Mouse (Mus musculus): ENCODE measurements around the gene Lta. TPM values are rescaled to one million over a fixed set of nuclear protein-coding genes. Genes with fewer than 3 reads are reported as not detected.

Gene Lta
- polyA plus RNA-seq, 1 experiment from 2014 or later, result 0.27 TPM

- peak overlapping the region; percentile 75 for H3K4me3 ChIP-seq
- no peaks in the 10 kb centered on the region for H3K9me3 ChIP-seq
- H3K4me1 ChIP-seq (replicated peaks), result peaks cover 49% of the 10 kb centered on the region
- ATAC-seq (ENCODE audit: low FRiP score), result no peak
- no peaks in the 10 kb centered on the region for H3K27me3 ChIP-seq
- H3K9ac ChIP-seq, result peak overlapping the region; percentile 99
- H3K27ac ChIP-seq, result 0 out of 2 replicates have a peak overlapping the region, but pooled peaks have one; percentile 19
- peak overlapping the region; percentile 92 for H3K4me2 ChIP-seq
- H3K36me3 ChIP-seq, result peaks cover 78% of the 10 kb centered on the region
- 84% methylated on average over 15 of the region's 15 CpGs for WGBS
These were observed 40.8 kb upstream of the Lta start for GRCm38 (mm10) chr17:35245731-35246623.

DNA sequence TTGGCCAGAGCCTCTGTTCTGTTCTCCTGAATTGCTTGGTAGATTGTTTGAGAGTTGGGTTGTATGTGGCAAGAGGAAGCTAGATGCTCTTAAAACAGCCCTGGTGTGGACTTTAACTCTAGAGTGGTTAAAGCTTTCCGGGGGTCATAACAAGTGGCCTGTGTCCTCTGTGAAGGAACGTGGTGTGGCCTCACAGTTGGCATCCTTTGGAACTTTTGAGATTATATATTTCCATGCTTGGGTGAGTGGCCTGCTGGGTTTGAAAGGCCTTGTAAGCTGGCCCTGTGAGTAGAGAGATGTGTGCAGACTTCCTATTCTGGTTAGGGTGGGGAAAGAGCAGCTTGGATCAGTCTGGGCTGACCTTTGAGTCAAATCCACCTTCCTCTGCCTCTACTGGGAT lies 39.8 kb upstream of the Lta start:
- H3K36me3 ChIP-seq, result peaks cover 68% of the 10 kb centered on the region
- no peak for ATAC-seq (ENCODE audit: low FRiP score)
- H3K4me1 ChIP-seq (replicated peaks), result peaks cover 58% of the 10 kb centered on the region
- peak overlapping the region; percentile 92 for H3K4me2 ChIP-seq
- H3K27ac ChIP-seq, result no peak overlapping the region
- no peaks in the 10 kb centered on the region for H3K9me3 ChIP-seq
- 80% methylated on average over 2 of the region's 2 CpGs for WGBS
- H3K9ac ChIP-seq, result peak overlapping the region; percentile 99
- peak overlapping the region; percentile 75 for H3K4me3 ChIP-seq
- no peaks in the 10 kb centered on the region for H3K27me3 ChIP-seq

- Histone ChIP-seq H3K9me3 (no peaks in the 10 kb centered on the region), H3K27ac (peak overlapping the region; percentile 97), H3K9ac (peak overlapping the region; percentile 99), H3K27me3 (no peaks in the 10 kb centered on the region), H3K4me3 (peak overlapping the region; percentile 75), H3K4me1 (replicated peaks) (peaks cover 60% of the 10 kb centered on the region), H3K36me3 (peaks cover 49% of the 10 kb centered on the region), H3K4me2 (peak overlapping the region; percentile 92)
- no peak for ATAC-seq (ENCODE audit: low FRiP score)
- WGBS, result 5% methylated on average over 16 of the region's 16 CpGs
These were observed 37.9 kb upstream of the Lta start for GRCm38 (mm10) chr17:35243086-35243485.

GRCm38 (mm10) chr17:35242015-35242941 lies 37.1 kb upstream of the Lta start:
- peak; percentile 38 for ATAC-seq (ENCODE audit: low FRiP score)
- Histone ChIP-seq H3K9ac (peak overlapping the region; percentile 99), H3K9me3 (no peaks in the 10 kb centered on the region), H3K4me3 (peak overlapping the region; percentile 75), H3K4me2 (peak overlapping the region; percentile 92), H3K36me3 (peaks cover 41% of the 10 kb centered on the region), H3K27ac (peak overlapping the region; percentile 97), H3K27me3 (no peaks in the 10 kb centered on the region), H3K4me1 (replicated peaks) (peaks cover 57% of the 10 kb centered on the region)
- WGBS, result under 1% methylated on average over 55 of the region's 55 CpGs

DNA sequence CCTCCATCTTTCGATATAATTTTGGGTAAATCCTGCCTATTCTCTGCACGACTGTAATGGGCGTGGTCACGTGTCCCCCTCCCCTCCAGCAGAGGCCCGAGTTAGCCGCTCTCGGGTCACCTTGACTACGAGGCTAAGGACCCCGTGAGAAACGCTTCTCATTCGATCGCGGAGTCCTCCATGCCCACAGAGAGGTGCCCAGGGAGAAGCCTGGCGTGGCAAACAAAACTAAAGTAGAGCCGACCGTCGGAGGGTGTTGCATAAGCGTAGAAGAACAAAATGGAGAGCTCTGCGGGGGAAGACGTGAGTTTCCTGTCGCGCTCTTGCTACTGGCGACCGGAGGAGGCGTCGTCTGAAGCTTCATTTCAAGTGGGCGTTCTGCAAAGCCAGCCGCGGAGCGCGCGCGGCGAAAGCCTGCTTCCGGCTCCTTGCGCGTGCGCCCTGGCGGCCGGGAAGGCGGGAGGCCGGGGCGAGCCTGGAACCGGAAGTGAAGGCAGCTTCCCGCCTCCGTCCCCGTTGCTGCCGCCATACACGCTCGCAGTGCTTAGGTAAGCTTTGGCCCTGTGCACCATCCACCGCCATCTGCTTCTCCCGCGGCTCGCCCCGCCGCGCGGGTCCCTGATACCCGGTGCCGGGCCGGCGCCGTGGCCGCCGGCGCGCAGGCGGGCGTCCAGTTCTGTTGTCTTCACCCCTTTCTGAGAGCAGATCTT lies 36.3 kb upstream of the Lta start, which contains the start of gene Ddx39b:
TSS of gene Ddx39b (plus strand) at position 442 of the 710 bp plus-strand sequence.
- Histone ChIP-seq H3K36me3 (peaks cover 33% of the 10 kb centered on the region), H3K9ac (peak within 1 kb of the TSS; percentile 99), H3K4me2 (peak within 1 kb of the TSS; percentile 92), H3K9me3 (no peaks in the 10 kb centered on the region), H3K27me3 (no peaks in the 10 kb centered on the region), H3K4me3 (peak within 1 kb of the TSS; percentile 75), H3K27ac (peak within 1 kb of the TSS; percentile 97), H3K4me1 (replicated peaks) (peaks cover 58% of the 10 kb centered on the region)
- ATAC-seq (ENCODE audit: low FRiP score), result peak; percentile 90
- WGBS, result under 1% methylated on average over 67 of the region's 69 CpGs

DNA sequence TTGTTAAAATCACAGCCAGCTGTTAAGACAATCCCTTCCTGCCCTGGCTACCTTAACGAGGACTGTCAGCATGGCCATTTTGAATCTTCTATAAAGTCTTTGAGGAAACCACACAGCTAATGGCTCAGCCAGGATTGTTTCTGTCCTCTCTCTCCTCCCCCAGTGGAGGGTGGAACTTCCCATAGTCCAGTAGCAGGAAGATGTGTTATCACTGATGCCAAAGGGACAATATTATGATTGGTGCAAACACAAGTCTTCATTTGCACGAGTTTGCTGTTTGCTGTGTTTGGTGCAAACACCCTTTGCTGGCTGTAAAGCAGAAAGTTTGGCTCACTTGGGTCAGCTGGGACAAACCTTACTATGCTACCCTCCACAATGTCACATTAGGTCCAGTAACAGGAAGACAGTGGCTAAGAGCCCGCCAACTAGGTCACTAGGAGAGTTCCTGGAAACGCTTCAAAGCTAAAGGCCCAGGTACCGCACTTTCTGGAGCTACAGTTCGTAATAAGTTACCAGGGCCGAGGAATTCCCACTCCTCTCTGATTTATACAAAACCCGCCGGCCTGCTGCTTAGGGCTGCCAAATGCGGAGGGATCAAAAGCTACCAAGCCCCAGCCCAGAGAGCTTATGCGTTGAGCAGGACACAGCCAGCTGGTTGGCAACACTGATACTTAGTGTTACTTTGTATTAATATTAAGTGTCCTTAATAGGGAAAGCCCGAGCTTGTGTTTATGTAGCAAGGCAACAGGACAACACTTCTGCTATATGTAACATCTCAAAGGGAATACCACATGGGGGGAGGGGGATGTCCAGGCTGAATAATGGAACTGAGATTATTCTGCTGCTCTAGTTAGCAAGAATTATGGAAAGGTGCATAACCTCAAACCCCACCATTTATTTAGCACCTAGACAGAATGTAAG lies 35.5 kb upstream of the Lta start:
- peak; percentile 4; the same call in 1 of the 2 replicates for ATAC-seq (ENCODE audit: low FRiP score)
- WGBS, result 33% methylated on average over 12 of the region's 12 CpGs
- Histone ChIP-seq H3K9me3 (no peaks in the 10 kb centered on the region), H3K9ac (peak overlapping the region; percentile 69), H3K4me2 (peak overlapping the region; percentile 92), H3K27me3 (no peaks in the 10 kb centered on the region), H3K27ac (peak overlapping the region; percentile 97), H3K4me1 (replicated peaks) (peaks cover 51% of the 10 kb centered on the region), H3K36me3 (peaks cover 25% of the 10 kb centered on the region), H3K4me3 (peak overlapping the region; percentile 75)

DNA sequence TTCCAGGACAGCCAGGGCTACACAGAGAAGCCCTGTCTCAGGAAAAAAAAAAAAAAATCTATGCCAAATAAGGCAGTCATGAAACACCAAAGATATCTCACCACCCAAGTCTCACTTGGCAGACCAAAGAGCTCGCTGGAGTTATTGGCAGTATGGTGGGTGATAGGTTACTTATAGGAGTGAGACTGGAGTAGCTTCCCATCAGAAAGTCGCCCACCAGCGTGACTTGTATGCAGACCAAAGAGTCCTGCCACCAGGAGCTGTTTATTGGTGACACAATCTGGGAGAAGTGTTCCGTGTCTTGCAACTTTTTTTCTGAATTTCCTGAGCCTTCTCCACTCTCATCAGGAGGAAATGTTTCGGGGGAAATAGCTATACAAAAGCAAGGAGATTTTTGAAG lies 34.5 kb upstream of the Lta start:
- Histone ChIP-seq H3K27me3 (no peaks in the 10 kb centered on the region), H3K4me3 (no peak overlapping the region), H3K9ac (peak overlapping the region; percentile 69; the same call in 1 of the 2 replicates), H3K36me3 (peaks cover 15% of the 10 kb centered on the region), H3K4me1 (replicated peaks) (peaks cover 46% of the 10 kb centered on the region), H3K4me2 (no peak overlapping the region), H3K9me3 (no peaks in the 10 kb centered on the region), H3K27ac (no peak overlapping the region)
- no peak for ATAC-seq (ENCODE audit: low FRiP score)
- WGBS, result 88% methylated on average over 5 of the region's 5 CpGs

DNA sequence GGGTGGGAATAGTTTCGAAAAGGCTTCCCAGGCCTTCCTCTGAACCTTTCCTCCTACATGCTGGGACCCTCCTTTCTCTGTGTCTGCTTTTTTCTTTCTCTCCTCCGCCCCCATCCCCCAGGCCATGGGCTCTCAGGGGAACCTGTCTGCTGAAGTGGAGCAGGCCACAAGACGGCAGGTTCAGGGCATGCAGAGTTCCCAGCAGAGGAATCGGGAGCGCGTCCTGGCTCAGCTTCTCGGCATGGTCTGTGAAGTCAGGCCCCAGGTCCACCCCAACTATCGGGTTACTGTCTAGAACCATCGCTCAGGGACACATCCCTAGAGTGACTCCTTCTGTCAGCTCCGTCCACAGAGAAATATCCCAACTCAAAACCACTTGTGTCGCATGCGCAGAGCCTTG lies 32.4 kb upstream of the Lta start:
- H3K4me3 ChIP-seq, result peak overlapping the region; percentile 58; the same call in 1 of the 2 replicates
- H3K9me3 ChIP-seq, result no peaks in the 10 kb centered on the region
- peaks cover 7% of the 10 kb centered on the region; the same call in 1 of the 2 replicates for H3K36me3 ChIP-seq
- peak overlapping the region; percentile 91 for H3K9ac ChIP-seq
- H3K27ac ChIP-seq, result no peak overlapping the region
- 85% methylated on average over 12 of the region's 12 CpGs for WGBS
- H3K4me1 ChIP-seq (replicated peaks), result peaks cover 51% of the 10 kb centered on the region
- H3K27me3 ChIP-seq, result no peaks in the 10 kb centered on the region
- peak overlapping the region; percentile 93 for H3K4me2 ChIP-seq
- no peak for ATAC-seq (ENCODE audit: low FRiP score)

DNA sequence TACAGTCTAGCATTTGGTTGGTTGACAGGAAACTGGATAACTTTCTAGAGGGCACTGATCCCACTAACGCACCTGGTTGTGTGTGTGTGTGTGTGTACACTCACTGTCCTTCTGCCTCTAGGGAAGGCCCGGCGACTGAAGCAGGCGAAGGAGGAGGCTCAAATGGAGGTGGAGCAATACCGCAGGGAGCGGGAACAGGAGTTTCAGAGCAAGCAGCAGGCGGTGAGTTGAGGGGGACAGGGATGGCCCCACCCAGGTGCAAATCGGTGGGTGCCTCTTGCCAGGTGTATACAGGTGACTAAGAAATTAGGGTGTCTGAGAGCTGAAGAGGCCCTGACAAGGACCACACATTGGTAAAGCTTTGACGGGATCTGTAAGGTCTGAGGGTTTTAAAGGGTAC lies 31.8 kb upstream of the Lta start:
- 75% methylated on average over 9 of the region's 9 CpGs for whole genome bisulfite sequencing
- peak overlapping the region; percentile 58 for H3K4me3 ChIP-seq
- H3K27me3 ChIP-seq, result no peaks in the 10 kb centered on the region
- peaks cover 56% of the 10 kb centered on the region for H3K4me1 ChIP-seq (replicated peaks)
- ATAC-seq (ENCODE audit: low FRiP score), result no peak
- peak overlapping the region; percentile 93 for H3K4me2 ChIP-seq
- H3K27ac ChIP-seq, result peak overlapping the region; percentile 96
- H3K9me3 ChIP-seq, result no peaks in the 10 kb centered on the region
- peaks cover 7% of the 10 kb centered on the region; the same call in 1 of the 2 replicates for H3K36me3 ChIP-seq
- peak overlapping the region; percentile 91 for H3K9ac ChIP-seq

- Histone ChIP-seq H3K27me3 (no peaks in the 10 kb centered on the region), H3K4me3 (peak overlapping the region; percentile 58), H3K9me3 (no peaks in the 10 kb centered on the region), H3K36me3 (peaks cover 7% of the 10 kb centered on the region), H3K4me1 (replicated peaks) (peaks cover 62% of the 10 kb centered on the region), H3K27ac (peak overlapping the region; percentile 96), H3K4me2 (peak overlapping the region; percentile 93), H3K9ac (peak overlapping the region; percentile 91)
- peak; percentile 78 for ATAC-seq (ENCODE audit: low FRiP score)
- under 1% methylated on average over 18 of the region's 18 CpGs for WGBS
These were observed 31.2 kb upstream of the Lta start for GRCm38 (mm10) chr17:35236390-35236746.
